Mouse (Mus musculus): ENCODE measurements at regions not wholly inside any gene's neighbourhood (a gene's known extent, or its start where the extent isn't known, plus 50 kb on each side); places are given as distances from the start of the nearest gene placed in this dataset.

- TF ChIP-seq POLR2A (IDR thresholded peaks at IDR 0.05; ENCODE audit: control insufficient read depth, low read depth, low read length) (no peak), CTCF (IDR thresholded peaks at IDR 0.05; ENCODE audit: control insufficient read depth, insufficient read depth, insufficient replicate concordance, low read depth, low read length) (no peak)
Observed at GRCm38 (mm10) chr13:111868947-111869346, 60.2 kb upstream of the Map3k1 start.
